Mouse (Mus musculus) intestine, postnatal 0 days (tissue): Measurements from ENCODE around the gene Bckdhb. TPM values are rescaled to one million over a fixed set of nuclear protein-coding genes. Genes with fewer than 3 reads are reported as not detected.

Experiments
- ATAC-seq: fragments of 200-750 bp; cut with Nextera tagmentation; 2 replicates; pipeline ENCODE4 v1.8.0; 2017; ENCODE audit warnings: mild to moderate bottlenecking, moderate TSS enrichment, moderate library complexity
- H3K27ac ChIP-seq: fragments of 300-500 bp; sonication (generic); 2 replicates; pipeline ENCODE4 v1.5.1; 2014; ENCODE audit warnings: mild to moderate bottlenecking, low read depth, low read length, moderate library complexity
- H3K27me3 ChIP-seq: fragments of 300-500 bp; sonication (generic); replicated peaks from 2 replicates; pipeline ENCODE4 v1.6.1; 2014; ENCODE audit warnings: low read length, mixed read lengths; ENCODE audit not compliant: control insufficient read depth, insufficient read depth
- H3K36me3 ChIP-seq: fragments of 300-500 bp; sonication (generic); 2 replicates; pipeline ENCODE4 v1.6.1; 2014; ENCODE audit warnings: mild to moderate bottlenecking, moderate library complexity; ENCODE audit not compliant: control insufficient read depth, insufficient read depth
- H3K4me1 ChIP-seq: fragments of 300-500 bp; sonication (generic); replicated peaks from 2 replicates; pipeline ENCODE4 v1.6.1; 2014; ENCODE audit warnings: antibody characterized with exemption, low read length, mixed read lengths; ENCODE audit not compliant: control insufficient read depth, insufficient read depth
- H3K4me2 ChIP-seq: fragments of 300-500 bp; sonication (generic); replicated peaks from 2 replicates; pipeline ENCODE4 v1.6.1; 2014; ENCODE audit warnings: low read depth, mild to moderate bottlenecking, moderate library complexity
- H3K4me3 ChIP-seq: fragments of 300-500 bp; sonication (generic); 2 replicates; pipeline ENCODE4 v1.5.1; 2014; ENCODE audit warnings: low read depth, low read length
- H3K9ac ChIP-seq: fragments of 300-500 bp; sonication (generic); 2 replicates; pipeline ENCODE4 v1.6.1; 2014; ENCODE audit warnings: mild to moderate bottlenecking, low read depth, low read length
- H3K9me3 ChIP-seq: fragments of 300-500 bp; sonication (generic); 2 replicates; pipeline ENCODE4 v1.6.1; 2016; ENCODE audit warnings: mixed run types; ENCODE audit not compliant: control insufficient read depth
- CTCF ChIP-seq: sonication (generic); IDR thresholded peaks from 2 replicates; pipeline ENCODE4 v1.5.1; 2016; ENCODE audit warnings: low read depth, mild to moderate bottlenecking, control low read depth, antibody characterized with exemption, moderate library complexity
- WGBS: fragments of 180-500 bp; shearing (Covaris S2); extraction: QIAGEN DNeasy Blood & Tissue Kit; methylation state at CpG from one replicate; pipeline ENCODE4 v1.1.7; 2014; 5-methylcytosine and 5-hydroxymethylcytosine counted together
- polyA plus RNA-seq: library from polyadenylated mRNA; unstranded; fragments of >200 nt; fragmentation: Nextera tagmentation; extraction: Ambion mirVana; gene quantifications from 2 replicates; pipeline ENCODE4 v1.2.1, GENCODE M21; 2015

The Bckdhb gene
- polyA plus RNA-seq, 1 experiment from 2014 or later, result 6.2 TPM

- TF ChIP-seq CTCF, result no peak
- Histone ChIP-seq H3K4me1 (no peaks in the 10 kb centered on the region), H3K36me3 (no peaks in the 10 kb centered on the region), H3K27me3 (no peaks in the 10 kb centered on the region), H3K4me2 (no peak overlapping the region), H3K27ac (no peak overlapping the region), H3K9ac (no peak overlapping the region), H3K4me3 (no peak overlapping the region), H3K9me3 (no peaks in the 10 kb centered on the region)
- WGBS, result 78% methylated on average over 2 of the region's 2 CpGs
- ATAC-seq, result no peak
These were observed 22.9 kb upstream of the Bckdhb start for GRCm38 (mm10) chr9:83902086-83902485.

- TF ChIP-seq CTCF, result peak; percentile 33
- no peaks in the 10 kb centered on the region for H3K36me3 ChIP-seq
- WGBS, result 61% methylated on average over 4 of the region's 4 CpGs
- no peak overlapping the region for H3K4me3 ChIP-seq
- no peak overlapping the region for H3K4me2 ChIP-seq
- no peak overlapping the region for H3K9ac ChIP-seq
- no peak for ATAC-seq
- no peaks in the 10 kb centered on the region for H3K27me3 ChIP-seq
- no peaks in the 10 kb centered on the region for H3K9me3 ChIP-seq
- no peak overlapping the region for H3K27ac ChIP-seq
- H3K4me1 ChIP-seq, result no peaks in the 10 kb centered on the region
These were observed 19.1 kb upstream of the Bckdhb start for GRCm38 (mm10) chr9:83905820-83906219.

- Histone ChIP-seq H3K9me3 (no peaks in the 10 kb centered on the region), H3K4me2 (no peak overlapping the region), H3K36me3 (no peaks in the 10 kb centered on the region), H3K9ac (no peak overlapping the region), H3K27ac (no peak overlapping the region), H3K4me1 (no peaks in the 10 kb centered on the region), H3K4me3 (no peak overlapping the region), H3K27me3 (no peaks in the 10 kb centered on the region)
- no peak for TF ChIP-seq CTCF
- ATAC-seq, result no peak
- 82% methylated on average over 3 of the region's 3 CpGs for WGBS
These were observed 17.9 kb upstream of the Bckdhb start for GRCm38 (mm10) chr9:83907017-83907416.

- Histone ChIP-seq H3K4me2 (no peak overlapping the region), H3K4me3 (no peak overlapping the region), H3K9me3 (no peaks in the 10 kb centered on the region), H3K27ac (no peak overlapping the region), H3K36me3 (no peaks in the 10 kb centered on the region), H3K4me1 (no peaks in the 10 kb centered on the region), H3K27me3 (no peaks in the 10 kb centered on the region), H3K9ac (no peak overlapping the region)
- TF ChIP-seq CTCF, result no peak
- 91% methylated on average over 2 of the region's 2 CpGs for WGBS
- no peak for ATAC-seq
These were observed 15.1 kb upstream of the Bckdhb start for GRCm38 (mm10) chr9:83909836-83910235.

- WGBS, result 73% methylated on average over 2 of the region's 2 CpGs
- Histone ChIP-seq H3K4me1 (no peaks in the 10 kb centered on the region), H3K4me2 (no peak overlapping the region), H3K9ac (no peak overlapping the region), H3K27ac (no peak overlapping the region), H3K9me3 (no peaks in the 10 kb centered on the region), H3K36me3 (no peaks in the 10 kb centered on the region), H3K4me3 (no peak overlapping the region), H3K27me3 (no peaks in the 10 kb centered on the region)
- no peak for TF ChIP-seq CTCF
- ATAC-seq, result no peak
These were observed 14.0 kb upstream of the Bckdhb start for GRCm38 (mm10) chr9:83910926-83911325.

- ATAC-seq, result no peak
- no peaks in the 10 kb centered on the region for H3K4me1 ChIP-seq
- H3K27ac ChIP-seq, result no peak overlapping the region
- H3K4me3 ChIP-seq, result no peak overlapping the region
- no peak overlapping the region for H3K9ac ChIP-seq
- no peaks in the 10 kb centered on the region for H3K9me3 ChIP-seq
- no peak for TF ChIP-seq CTCF
- no peaks in the 10 kb centered on the region for H3K27me3 ChIP-seq
- H3K4me2 ChIP-seq, result no peak overlapping the region
- no peaks in the 10 kb centered on the region for H3K36me3 ChIP-seq
- WGBS, result 77% methylated on average over 3 of the region's 3 CpGs
These were observed 2.9 kb upstream of the Bckdhb start for GRCm38 (mm10) chr9:83922076-83922475.

GRCm38 (mm10) chr9:83924356-83924755 is 589 bp upstream of the Bckdhb start:
- H3K27ac ChIP-seq, result no peak overlapping the region
- WGBS, result 85% methylated on average over 5 of the region's 5 CpGs
- no peaks in the 10 kb centered on the region for H3K9me3 ChIP-seq
- no peak for ATAC-seq
- H3K27me3 ChIP-seq, result no peaks in the 10 kb centered on the region
- H3K36me3 ChIP-seq, result no peaks in the 10 kb centered on the region
- no peak for TF ChIP-seq CTCF
- peak overlapping the region; percentile 72 for H3K4me3 ChIP-seq
- H3K4me2 ChIP-seq, result peak overlapping the region; percentile 95
- no peak overlapping the region for H3K9ac ChIP-seq
- H3K4me1 ChIP-seq, result no peaks in the 10 kb centered on the region
